Mouse (Mus musculus): ENCODE measurements around the gene Pcbd1.

- no peak for TF ChIP-seq CTCF (IDR thresholded peaks at IDR 0.05)
- TF ChIP-seq EP300 (IDR thresholded peaks at IDR 0.05; ENCODE audit: insufficient read depth, low read depth, low read length) = no peak
- no peak for TF ChIP-seq POLR2A (IDR thresholded peaks at IDR 0.05; ENCODE audit: insufficient read depth, low read depth, low read length)
Observed at GRCm38 (mm10) chr10:61080931-61081255, 8.2 kb upstream of the Pcbd1 start.

All from heart, adult 2 months (tissue).